Mouse (Mus musculus) neural tube, embryonic 11.5 days (tissue): Measurements from ENCODE around the gene Nckap5l. TPM values are rescaled to one million over a fixed set of nuclear protein-coding genes. Genes with fewer than 3 reads are reported as not detected.

Source experiments
- ATAC-seq: fragments of 200-750 bp; cut with Nextera tagmentation; 2 replicates; pipeline ENCODE4 v1.8.0; 2017; ENCODE audit warnings: moderate number of reproducible peaks, mild to moderate bottlenecking, moderate TSS enrichment, moderate library complexity; ENCODE audit not compliant: insufficient read depth, low FRiP score, low TSS enrichment
- DNase-seq: peaks from one replicate; pipeline ENCODE4 v3.0.0-alpha.2; 2015; ENCODE audit warnings: low spot score
- H3K27ac ChIP-seq: fragments of 300-500 bp; sonication (generic); 2 replicates; pipeline ENCODE4 v1.5.1; 2014; ENCODE audit warnings: low read depth, mild to moderate bottlenecking, low read length
- H3K27me3 ChIP-seq: fragments of 300-500 bp; sonication (generic); 2 replicates; pipeline ENCODE4 v1.6.1; 2014; ENCODE audit warnings: mild to moderate bottlenecking, low read length, mixed read lengths; ENCODE audit not compliant: control insufficient read depth, insufficient read depth
- H3K36me3 ChIP-seq: fragments of 300-500 bp; sonication (generic); 2 replicates; pipeline ENCODE4 v1.6.1; 2014; ENCODE audit warnings: mild to moderate bottlenecking, low read length, moderate library complexity, mixed read lengths; ENCODE audit not compliant: control insufficient read depth, insufficient read depth
- H3K4me1 ChIP-seq: fragments of 300-500 bp; sonication (generic); 2 replicates; pipeline ENCODE4 v1.6.1; 2014; ENCODE audit warnings: low read length, mixed read lengths; ENCODE audit not compliant: control insufficient read depth, insufficient read depth
- H3K4me2 ChIP-seq: fragments of 300-500 bp; sonication (generic); 2 replicates; pipeline ENCODE4 v1.6.1; 2014; ENCODE audit warnings: low read depth, mild to moderate bottlenecking, moderate library complexity
- H3K4me3 ChIP-seq: fragments of 300-500 bp; sonication (generic); 2 replicates; pipeline ENCODE4 v1.5.1; 2014; ENCODE audit warnings: low read depth, low read length
- H3K9ac ChIP-seq: fragments of 300-500 bp; sonication (generic); 2 replicates; pipeline ENCODE4 v1.6.1; 2014; ENCODE audit warnings: mild to moderate bottlenecking, low read length
- H3K9me3 ChIP-seq: fragments of 300-500 bp; sonication (generic); 2 replicates; pipeline ENCODE4 v1.6.1; 2016; ENCODE audit warnings: low read length; ENCODE audit not compliant: control insufficient read depth
- WGBS: fragments of 180-500 bp; shearing (Covaris S2); extraction: QIAGEN DNeasy Blood & Tissue Kit; methylation state at CpG from one replicate; pipeline ENCODE4 v1.1.7; 2014; 5-methylcytosine and 5-hydroxymethylcytosine counted together
- polyA plus RNA-seq: library from polyadenylated mRNA; unstranded; fragments of >200 nt; fragmentation: Nextera tagmentation; extraction: Ambion mirVana; gene quantifications from 2 replicates; pipeline ENCODE4 v1.2.1, GENCODE M21; 2014

The Nckap5l gene
- polyA plus RNA-seq, 1 experiment from 2014 or later, result 14.9 TPM

DNA sequence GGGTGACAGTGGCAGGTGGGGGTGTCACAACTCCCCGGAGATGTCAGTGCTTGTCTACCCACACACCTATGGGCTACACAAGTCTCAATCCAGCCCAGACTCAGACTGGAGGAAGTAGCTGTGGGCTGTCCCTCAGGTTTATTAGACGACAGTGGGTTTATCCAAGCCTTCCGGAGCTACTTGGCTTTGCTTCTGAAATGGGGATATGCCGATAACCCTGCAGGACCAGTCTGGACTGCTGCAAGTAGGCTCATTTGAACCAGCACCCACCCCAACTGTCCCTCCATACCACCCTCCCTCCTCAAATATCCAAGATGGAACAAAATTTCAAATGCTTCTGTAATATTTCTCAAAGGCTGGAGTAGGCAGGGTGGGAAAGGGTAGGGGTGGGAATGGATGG, 40.8 kb upstream of the Nckap5l start:
- no peak for ATAC-seq
- no peaks in the 10 kb centered on the region; the same call in 1 of the 2 replicates for H3K4me1 ChIP-seq
- no peak for DNase-seq
- 85% methylated on average over 4 of the region's 4 CpGs for WGBS
- 0 out of 2 replicates have a peak overlapping the region, but pooled peaks have one; percentile 10 for H3K9ac ChIP-seq
- no peak overlapping the region for H3K4me3 ChIP-seq
- H3K27me3 ChIP-seq, result no peaks in the 10 kb centered on the region
- no peaks in the 10 kb centered on the region for H3K36me3 ChIP-seq
- H3K27ac ChIP-seq, result no peak overlapping the region
- no peaks in the 10 kb centered on the region for H3K9me3 ChIP-seq
- H3K4me2 ChIP-seq, result no peak overlapping the region

GRCm38 (mm10) chr15:99497527-99498242, 40.1 kb upstream of the Nckap5l start:
- Histone ChIP-seq H3K4me1 (no peaks in the 10 kb centered on the region; the same call in 1 of the 2 replicates), H3K9me3 (no peaks in the 10 kb centered on the region), H3K9ac (no peak overlapping the region), H3K4me3 (no peak overlapping the region), H3K4me2 (no peak overlapping the region), H3K27me3 (no peaks in the 10 kb centered on the region), H3K27ac (no peak overlapping the region), H3K36me3 (no peaks in the 10 kb centered on the region)
- ATAC-seq (no peak), DNase-seq (no peak)
- WGBS, result 56% methylated on average over 12 of the region's 12 CpGs

DNA sequence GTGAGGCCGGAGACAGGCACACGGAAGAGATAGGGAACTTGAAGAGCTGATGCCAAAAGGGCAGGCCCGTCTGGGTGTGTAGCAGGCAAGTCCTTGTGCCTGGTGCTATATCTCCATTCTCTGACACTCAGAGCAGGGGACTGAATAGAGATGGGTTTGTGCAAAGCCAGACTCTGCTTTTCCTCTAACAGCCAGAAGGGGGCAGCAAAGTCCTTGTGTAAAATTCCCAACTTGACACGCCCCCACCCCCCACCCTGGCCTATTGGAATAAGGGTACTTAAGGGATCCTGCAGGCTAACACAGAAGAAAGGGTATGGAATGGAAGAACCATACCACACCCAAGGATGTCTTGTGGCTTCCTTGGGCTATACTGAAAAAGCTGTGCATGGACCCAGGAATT, 39.5 kb upstream of the Nckap5l start:
- ATAC-seq (peak; percentile 45; the same call in 1 of the 2 replicates), DNase-seq (peak; percentile 82)
- no peaks in the 10 kb centered on the region for H3K9me3 ChIP-seq
- no peak overlapping the region for H3K27ac ChIP-seq
- H3K4me3 ChIP-seq, result no peak overlapping the region
- no peaks in the 10 kb centered on the region for H3K36me3 ChIP-seq
- H3K9ac ChIP-seq, result no peak overlapping the region
- no peaks in the 10 kb centered on the region for H3K27me3 ChIP-seq
- H3K4me1 ChIP-seq, result no peaks in the 10 kb centered on the region; the same call in 1 of the 2 replicates
- 10% methylated on average over 4 of the region's 4 CpGs for WGBS
- no peak overlapping the region for H3K4me2 ChIP-seq

GRCm38 (mm10) chr15:99484745-99485144, 27.2 kb upstream of the Nckap5l start:
- Histone ChIP-seq H3K27ac (no peak overlapping the region), H3K9me3 (no peaks in the 10 kb centered on the region), H3K4me2 (no peak overlapping the region), H3K9ac (no peak overlapping the region), H3K4me1 (no peaks in the 10 kb centered on the region), H3K36me3 (no peaks in the 10 kb centered on the region), H3K4me3 (no peak overlapping the region), H3K27me3 (no peaks in the 10 kb centered on the region)
- ATAC-seq, result no peak
- WGBS, result 75% methylated on average over 6 of the region's 6 CpGs
- no peak for DNase-seq

DNA sequence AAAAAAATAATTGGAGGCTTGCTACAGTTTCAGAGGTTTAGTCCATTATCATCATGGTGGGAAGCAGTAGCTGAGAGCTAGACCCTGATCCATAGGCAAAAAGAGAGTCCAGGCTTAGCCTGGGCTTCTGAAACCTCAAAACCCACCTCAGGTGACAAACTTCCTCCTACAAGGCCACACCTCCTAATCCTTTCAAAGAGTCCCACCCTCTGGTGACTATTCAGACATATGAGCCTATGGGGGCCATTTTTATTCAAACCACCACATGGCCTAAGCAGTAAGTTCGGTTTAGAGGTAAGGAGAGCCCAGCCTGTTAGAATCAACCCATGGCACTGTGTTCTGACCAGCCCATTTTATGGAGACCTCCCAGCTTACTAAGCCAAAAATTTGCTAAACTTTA, 18.3 kb upstream of the Nckap5l start:
- DNase-seq (no peak), ATAC-seq (no peak)
- Histone ChIP-seq H3K4me3 (no peak overlapping the region), H3K4me2 (no peak overlapping the region), H3K4me1 (0 out of 2 replicates have a peak, but pooled peaks cover 2% of the 10 kb centered on the region), H3K9me3 (no peaks in the 10 kb centered on the region), H3K9ac (no peak overlapping the region), H3K36me3 (no peaks in the 10 kb centered on the region), H3K27ac (no peak overlapping the region), H3K27me3 (no peaks in the 10 kb centered on the region)
- WGBS, result 82% methylated on average over 1 of the region's 1 CpGs

- H3K4me2 ChIP-seq, result peak within 1 kb of the TSS; percentile 68
- WGBS, result under 1% methylated on average over 26 of the region's 26 CpGs
- DNase-seq (peak; percentile 95), ATAC-seq (peak; percentile 90)
- peak within 1 kb of the TSS; percentile 77 for H3K9ac ChIP-seq
- 0 out of 2 replicates have a peak, but pooled peaks cover 2% of the 10 kb centered on the region for H3K4me1 ChIP-seq
- H3K36me3 ChIP-seq, result no peaks in the 10 kb centered on the region
- no peaks in the 10 kb centered on the region for H3K9me3 ChIP-seq
- H3K27ac ChIP-seq, result peak within 1 kb of the TSS; percentile 67
- H3K27me3 ChIP-seq, result no peaks in the 10 kb centered on the region
- H3K4me3 ChIP-seq, result peak within 1 kb of the TSS; percentile 71
Observed at GRCm38 (mm10) chr15:99474576-99474926, 17.0 kb upstream of the Nckap5l start, which contains the start of gene Bcdin3d. Gene Bcdin3d, minus strand, starts transcription at chr15:99474730.

GRCm38 (mm10) chr15:99473801-99474575, 16.4 kb upstream of the Nckap5l start:
- H3K4me3 ChIP-seq, result peak overlapping the region; percentile 71
- no peaks in the 10 kb centered on the region for H3K36me3 ChIP-seq
- peak overlapping the region; percentile 67 for H3K27ac ChIP-seq
- 0 out of 2 replicates have a peak, but pooled peaks cover 2% of the 10 kb centered on the region for H3K4me1 ChIP-seq
- H3K9me3 ChIP-seq, result no peaks in the 10 kb centered on the region
- DNase-seq (no peak), ATAC-seq (peak; percentile 71)
- H3K4me2 ChIP-seq, result peak overlapping the region; percentile 68
- 7% methylated on average over 38 of the region's 38 CpGs for WGBS
- no peaks in the 10 kb centered on the region for H3K27me3 ChIP-seq
- peak overlapping the region; percentile 77 for H3K9ac ChIP-seq

DNA sequence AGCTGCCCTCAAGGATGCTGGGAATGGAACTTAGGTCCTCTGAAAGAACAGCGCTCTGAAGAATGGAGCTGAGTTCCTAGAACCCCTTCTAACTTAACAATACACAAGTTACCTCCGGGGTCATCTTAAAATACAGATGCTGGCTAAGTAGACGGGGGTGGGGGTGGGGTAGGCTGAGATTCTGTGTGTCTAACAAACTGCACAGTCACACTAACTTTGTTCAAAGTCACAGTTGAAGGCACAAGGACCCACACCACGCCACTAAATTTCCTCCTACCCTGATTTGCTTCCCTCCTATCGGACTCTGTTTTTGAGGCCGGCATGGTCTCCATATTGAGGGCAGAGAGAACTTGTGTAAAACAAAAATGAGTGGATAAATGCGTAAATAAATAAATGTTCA, 15.4 kb upstream of the Nckap5l start:
- no peaks in the 10 kb centered on the region for H3K36me3 ChIP-seq
- no peaks in the 10 kb centered on the region for H3K9me3 ChIP-seq
- no peak overlapping the region for H3K4me3 ChIP-seq
- ATAC-seq (no peak), DNase-seq (no peak)
- H3K27me3 ChIP-seq, result no peaks in the 10 kb centered on the region
- no peak overlapping the region for H3K4me2 ChIP-seq
- H3K4me1 ChIP-seq, result 0 out of 2 replicates have a peak, but pooled peaks cover 2% of the 10 kb centered on the region
- WGBS, result 94% methylated on average over 7 of the region's 7 CpGs
- H3K9ac ChIP-seq, result no peak overlapping the region
- H3K27ac ChIP-seq, result no peak overlapping the region
